Mouse (Mus musculus) hematopoietic stem cell, adult 5-6 weeks (primary cell): Measurements from ENCODE around the gene Eif4h. TPM values are rescaled to one million over a fixed set of nuclear protein-coding genes. Genes with fewer than 3 reads are reported as not detected.
A peak's percentile ranks its signal among the peaks of the same experiment; 100 is the strongest.

Experiments used
- ATAC-seq, 2 experiments: fragments of 125-278 bp in 1 of 2; replicated peaks in 1 of 2; 2 replicates each; pipeline ENCODE4 v1.8.0; 2016 to 2017; ENCODE audit warnings: inconsistent platforms in 2 of 2, mild to moderate bottlenecking in 2 of 2, moderate number of reproducible peaks in 2 of 2, low read depth in 1 of 2, moderate TSS enrichment in 1 of 2; ENCODE audit not compliant: low FRiP score in 2 of 2, poor library complexity in 2 of 2, severe bottlenecking in 2 of 2, insufficient read depth in 1 of 2, low TSS enrichment in 1 of 2
- total RNA-seq: library from RNA; stranded (forward); fragments of 172-1452, 232-1000 nt; gene quantifications from 2 replicates; pipeline ENCODE4 v1.2.3, GENCODE M21; 2017

Eif4h gene
- total RNA-seq, 1 experiment from 2014 or later = 180 TPM

DNA sequence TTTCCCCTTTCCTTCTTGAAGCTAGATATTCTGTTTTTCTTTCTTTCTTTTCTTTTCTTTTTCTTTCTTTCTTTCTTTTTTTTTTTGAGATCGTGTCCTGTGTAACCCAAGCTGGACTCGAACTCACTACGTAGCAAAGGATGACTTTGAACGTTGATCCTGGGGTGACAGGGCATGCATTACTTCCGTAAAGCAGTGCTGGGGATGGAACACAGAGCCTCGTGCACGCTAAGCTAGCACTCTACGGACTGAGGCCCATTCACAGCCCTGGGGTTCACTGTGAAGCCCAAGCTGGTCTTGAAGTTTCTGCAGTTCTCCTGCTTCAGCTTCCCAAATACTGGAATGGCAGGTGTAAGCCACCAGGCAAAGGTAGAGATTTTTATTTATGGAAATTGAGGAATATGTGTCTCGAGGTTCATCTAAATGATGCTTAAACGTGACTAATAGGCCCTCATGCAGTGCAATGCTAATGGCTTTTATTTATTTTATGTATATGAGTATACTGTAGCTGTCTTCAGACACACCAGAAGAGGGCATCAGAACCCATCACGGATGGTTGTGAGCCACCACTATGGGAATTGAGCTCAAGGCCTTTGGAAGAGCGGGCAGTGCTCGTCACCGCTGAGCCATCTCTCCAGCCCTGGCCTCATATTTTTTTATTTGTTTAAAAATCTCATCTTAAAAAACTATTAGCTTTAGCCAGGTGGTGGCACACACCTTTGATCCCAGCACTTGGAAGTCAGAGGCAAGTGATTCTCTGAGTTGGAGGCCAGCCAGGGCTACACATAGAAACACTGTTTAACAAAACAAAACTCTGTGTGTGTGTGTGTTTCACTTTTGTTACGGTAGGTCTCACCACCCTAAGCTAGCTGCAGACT, 56.0 kb downstream of the Eif4h start:
- ATAC-seq = no peak

- ATAC-seq = peak; percentile 93 to 98
These were observed 56.9 kb downstream of the Eif4h start for GRCm38 (mm10) chr5:134582221-134582907.

DNA sequence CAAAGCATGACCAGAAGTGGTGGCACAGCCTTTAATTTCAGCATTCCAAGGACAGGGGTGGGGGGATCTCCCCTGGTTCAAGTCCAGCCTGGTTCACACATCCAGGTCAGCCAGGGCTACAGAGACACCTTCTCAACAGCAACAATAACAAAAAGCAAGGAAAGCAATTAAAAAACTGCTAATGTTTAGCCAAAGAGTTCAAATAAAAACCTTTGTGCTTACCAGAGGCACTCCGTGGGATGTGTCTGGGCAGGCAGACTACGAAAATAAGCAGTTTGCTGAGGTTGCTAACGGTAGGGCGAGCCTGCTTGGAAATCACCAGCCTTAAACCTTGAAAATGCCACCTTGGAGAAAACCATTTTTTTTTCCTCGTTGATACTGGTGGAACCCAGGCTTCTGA, 58.1 kb downstream of the Eif4h start, which contains the start of gene Rfc2:
Gene Rfc2 (plus strand): TSS at position 221 of the 400 bp plus-strand sequence.
- no peak for ATAC-seq

DNA sequence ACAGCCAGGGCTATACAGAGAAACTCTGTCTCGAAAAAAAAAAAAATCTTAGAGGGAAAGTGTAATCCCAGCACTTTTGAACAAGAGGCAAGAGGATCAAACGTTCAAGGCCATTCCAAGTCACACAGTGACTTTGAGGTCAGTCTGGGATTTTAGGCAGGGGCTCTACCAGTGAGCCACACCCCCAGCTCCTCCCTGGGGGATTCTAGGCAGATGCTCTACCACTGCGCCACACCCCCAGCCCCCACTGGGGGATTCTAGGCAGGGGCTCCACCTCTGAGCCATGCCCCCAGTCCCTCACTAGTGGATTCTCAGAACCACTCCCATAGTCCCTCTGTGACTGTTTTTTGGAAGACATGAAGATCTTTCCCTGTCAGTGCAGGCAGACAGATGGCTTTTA, 60.2 kb downstream of the Eif4h start:
- no peak for ATAC-seq

- no peak for ATAC-seq
These were observed 61.8 kb downstream of the Eif4h start for GRCm38 (mm10) chr5:134577534-134577933.

DNA sequence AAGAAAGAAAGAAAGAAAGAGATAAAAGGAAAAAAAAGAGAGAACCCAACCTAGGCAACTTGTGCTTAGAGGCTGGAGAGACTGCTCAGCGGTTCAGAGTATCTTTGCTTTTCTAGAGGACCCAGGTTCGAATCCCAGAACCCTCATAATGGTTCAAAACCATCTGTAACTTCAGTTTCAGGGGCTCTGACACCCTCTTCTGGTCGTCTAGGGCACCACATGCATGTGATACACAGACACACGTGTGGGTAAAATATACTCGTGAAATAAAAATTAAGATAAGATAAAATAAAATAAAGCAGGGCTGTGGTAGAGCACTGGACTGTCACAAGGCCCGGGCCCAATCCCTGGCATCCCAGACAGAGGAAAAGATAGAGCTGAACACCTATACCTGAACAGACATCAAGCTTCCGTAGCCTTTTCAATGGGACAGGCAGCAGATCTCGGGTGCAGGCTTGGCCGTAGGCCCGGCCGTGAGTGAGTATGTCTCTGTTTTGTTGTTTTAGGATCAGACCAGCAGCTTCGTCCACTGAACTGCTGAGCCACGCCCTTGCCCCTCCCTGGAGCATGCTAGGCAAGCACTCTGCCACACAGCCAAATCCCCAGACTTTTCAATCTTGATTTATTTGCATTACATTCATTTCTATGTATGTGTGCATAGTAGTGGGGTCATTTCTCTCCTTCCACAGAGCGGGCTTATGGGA, 62.6 kb downstream of the Eif4h start:
- no peak for ATAC-seq

DNA sequence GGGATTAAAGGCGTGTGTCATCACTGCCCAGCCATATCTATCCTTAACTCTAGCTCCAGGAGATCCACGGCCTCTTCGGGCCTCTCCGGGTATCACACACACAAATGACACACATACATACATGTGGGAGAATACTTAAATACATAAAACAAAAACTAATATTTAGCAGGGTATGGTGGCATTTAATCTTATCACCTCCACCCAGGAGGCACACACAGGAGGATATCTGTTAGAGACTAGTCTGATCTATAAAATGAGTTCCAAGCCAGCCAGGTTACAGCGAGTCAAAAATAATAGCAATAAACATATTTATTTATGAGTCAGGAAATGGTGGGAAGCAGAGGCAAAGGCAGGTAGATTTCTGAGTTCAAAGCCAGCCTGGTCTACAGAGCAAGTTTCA, 63.5 kb downstream of the Eif4h start:
- no peak for ATAC-seq

DNA sequence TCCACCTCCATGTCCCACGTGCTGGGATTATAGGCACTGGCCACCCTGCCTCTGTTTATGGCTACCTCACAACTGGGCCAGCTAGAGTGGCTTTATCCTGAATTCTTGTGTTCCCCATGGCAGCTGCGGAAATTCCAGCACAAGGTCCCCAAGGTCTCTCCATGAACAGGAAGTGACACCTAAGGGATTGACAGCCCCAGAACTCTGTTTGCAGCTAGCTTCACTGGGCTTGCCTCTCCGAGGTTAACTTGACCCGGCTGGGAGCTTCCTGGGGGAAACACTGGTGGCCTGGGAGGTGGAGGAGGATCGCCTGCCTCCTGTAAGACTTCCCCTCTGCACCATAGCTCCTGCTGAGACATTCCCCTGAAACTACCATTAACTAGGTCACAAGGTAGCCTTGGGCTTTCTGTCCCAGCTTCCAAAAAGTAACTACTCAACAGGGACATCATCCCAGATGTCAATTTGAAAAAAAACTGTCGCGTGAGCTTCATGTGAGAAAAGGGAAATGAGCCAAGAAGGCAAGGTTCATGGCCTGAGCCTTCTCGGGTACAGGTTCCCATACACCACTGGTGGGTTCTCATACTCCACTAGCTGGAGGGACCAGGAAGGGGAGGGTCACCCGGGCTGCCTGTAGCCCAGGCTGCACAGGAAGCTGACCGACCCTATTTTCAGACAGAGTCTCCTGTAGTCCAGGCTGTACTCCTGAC, 66.6 kb downstream of the Eif4h start:
- ATAC-seq = peak in 1 of 2 experiments; percentile 46; a peak in 1 of 4 replicates

DNA sequence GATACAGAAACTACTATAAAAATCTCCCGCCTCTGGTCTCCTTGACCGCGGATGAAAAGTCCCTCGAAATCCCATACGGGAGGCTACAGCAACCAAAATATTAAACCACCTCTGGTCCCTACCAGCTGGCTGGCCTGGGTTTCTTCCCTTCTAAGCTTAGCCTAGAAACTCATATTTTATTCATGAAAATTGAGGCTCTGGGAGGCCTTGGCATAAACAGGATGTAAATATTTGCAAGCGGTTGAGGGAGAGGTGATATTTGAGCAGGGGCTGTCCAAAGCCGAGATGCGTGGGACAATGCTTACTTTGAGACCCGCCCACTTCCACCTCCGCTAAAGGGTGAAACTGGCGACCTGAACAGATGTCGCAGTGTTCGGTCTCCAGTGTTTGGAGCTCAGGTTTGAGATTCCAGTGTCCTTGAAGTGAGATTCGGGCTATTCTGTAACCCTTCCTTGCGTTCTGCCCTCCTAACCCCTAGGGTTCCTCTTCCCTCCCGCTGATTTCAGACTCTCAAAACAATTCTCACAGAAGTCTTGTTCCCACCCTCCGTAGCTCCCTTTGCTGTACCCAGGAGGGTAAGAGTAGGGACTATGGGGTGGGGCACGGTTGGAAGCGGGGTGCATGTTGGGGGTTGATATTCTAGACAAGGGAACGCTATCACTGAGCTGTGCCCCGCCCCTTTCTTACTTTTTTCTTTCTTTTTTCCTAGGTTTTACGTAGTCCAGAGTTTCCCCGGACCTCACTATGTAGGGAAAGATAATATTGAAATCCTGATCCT, 67.4 kb downstream of the Eif4h start:
- ATAC-seq = peak; percentile 55 to 62; a peak in 3 of 4 replicates

Other genes starting within 250 kb of the Eif4h start
- gene Gtf2ird1, start 182.8 kb downstream of the Eif4h start, total RNA-seq = 28.3 and 40.4 TPM in 2 replicates
- 18.7 and 19.4 TPM in 2 replicates for gene Clip2, start 87.1 kb downstream of the Eif4h start, total RNA-seq
- gene Syna, start 79.3 kb downstream of the Eif4h start, total RNA-seq = not detected in 2 replicates
- gene Rfc2, start 58.1 kb downstream of the Eif4h start, total RNA-seq = 131 and 189 TPM in 2 replicates
- 61.8 and 106 TPM in 2 replicates for gene Lat2, start 24.5 kb downstream of the Eif4h start, total RNA-seq
- gene Limk1, start 49.1 kb upstream of the Eif4h start, total RNA-seq = 15.9 and 19.9 TPM in 2 replicates
- not detected in 2 replicates for gene Eln, start 107.8 kb upstream of the Eif4h start, total RNA-seq